Mouse (Mus musculus) erythroblast, embryonic 14.5 days (primary cell): ENCODE results near the gene Crb3. TPM values are rescaled to one million over a fixed set of nuclear protein-coding genes. Genes with fewer than 3 reads are reported as not detected.
"Not testable (repeated sequence)": the region's sequence is repeated elsewhere in the genome, so short reads cannot be mapped to it uniquely, and the experiment has no call there.

ENCODE experiments used
- H3K27me3 ChIP-seq: 2 replicates; pipeline ENCODE4 v1.6.1; 2012; ENCODE audit warnings: inconsistent platforms; ENCODE audit not compliant: control insufficient read depth
- H3K36me3 ChIP-seq: 2 replicates; pipeline ENCODE4 v1.6.1; 2012; ENCODE audit warnings: mild to moderate bottlenecking, inconsistent platforms; ENCODE audit not compliant: control insufficient read depth
- H3K4me1 ChIP-seq: 2 replicates; pipeline ENCODE4 v1.6.1; 2012; ENCODE audit warnings: inconsistent platforms; ENCODE audit not compliant: control insufficient read depth
- H3K4me3 ChIP-seq: replicated peaks from 2 replicates; pipeline ENCODE3; 2012; ENCODE audit warnings: moderate library complexity, mild to moderate bottlenecking, inconsistent platforms
- H3K9me3 ChIP-seq: 2 replicates; pipeline ENCODE4 v1.6.1; 2012; ENCODE audit warnings: low read length, inconsistent platforms, mixed read lengths; ENCODE audit not compliant: control insufficient read depth
- GATA1 ChIP-seq: IDR thresholded peaks from 2 replicates; pipeline ENCODE4 v1.6.1; 2012; ENCODE audit warnings: low read length, inconsistent platforms, mixed read lengths
- TAL1 ChIP-seq: IDR thresholded peaks from 3 replicates; pipeline ENCODE4 v1.6.1; 2012; ENCODE audit warnings: low read length, inconsistent platforms, mixed read lengths
- polyA plus RNA-seq: library from polyadenylated mRNA; stranded (reverse); fragments of >175 nt; gene quantifications from 2 replicates; pipeline ENCODE4 v1.2.3, GENCODE M21; 2012

Crb3 gene
- polyA plus RNA-seq, 1 experiment = 0.05 TPM

DNA sequence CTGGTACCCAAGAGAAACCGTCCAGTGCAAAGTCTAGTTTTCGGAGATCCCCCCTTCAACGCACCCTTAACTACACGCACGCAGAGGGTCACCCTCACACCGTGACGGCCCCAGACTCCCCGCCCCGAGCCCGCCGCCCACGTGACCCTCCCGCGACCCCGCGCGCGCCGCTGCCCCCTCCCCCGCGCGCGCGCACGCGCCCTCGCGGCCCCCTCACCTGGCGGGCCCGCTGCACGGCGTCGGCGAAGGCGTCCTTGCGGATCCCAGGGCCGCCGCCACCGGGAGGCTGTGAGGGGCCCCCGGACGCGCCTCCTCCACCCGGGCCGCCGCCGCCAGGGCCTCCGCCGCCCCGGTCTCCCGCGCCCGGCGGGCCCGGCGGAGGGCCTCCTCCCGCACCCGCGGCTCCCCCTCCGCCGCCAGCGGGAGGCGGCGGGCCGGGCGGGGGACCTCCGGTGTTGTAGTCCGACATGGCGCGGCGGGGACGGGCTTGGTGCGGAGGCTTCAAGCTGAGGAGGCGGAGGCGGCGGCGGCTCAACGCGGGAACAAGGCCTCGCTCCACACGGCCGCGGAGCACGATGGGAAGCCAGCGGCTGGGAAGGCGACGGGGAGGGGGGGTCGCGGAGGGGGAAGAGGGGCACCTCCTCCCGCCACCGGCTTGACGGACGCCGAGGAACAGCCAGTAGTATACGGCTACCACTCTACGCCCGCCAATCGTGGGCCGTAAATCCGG lies 27.8 kb upstream of the Crb3 start, which contains the start of gene Khsrp:
Gene Khsrp (minus strand): TSS at position 592 of the 730 bp plus-strand sequence.
- Histone ChIP-seq H3K9me3 (no peaks in the 10 kb centered on the region), H3K4me3 (peak within 1 kb of the TSS; percentile 77), H3K27me3 (0 out of 2 replicates have a peak, but pooled peaks cover 2% of the 10 kb centered on the region), H3K36me3 (peaks cover 36% of the 10 kb centered on the region), H3K4me1 (peaks cover 58% of the 10 kb centered on the region)
- TF ChIP-seq GATA1 (no peak), TAL1 (no peak)

DNA sequence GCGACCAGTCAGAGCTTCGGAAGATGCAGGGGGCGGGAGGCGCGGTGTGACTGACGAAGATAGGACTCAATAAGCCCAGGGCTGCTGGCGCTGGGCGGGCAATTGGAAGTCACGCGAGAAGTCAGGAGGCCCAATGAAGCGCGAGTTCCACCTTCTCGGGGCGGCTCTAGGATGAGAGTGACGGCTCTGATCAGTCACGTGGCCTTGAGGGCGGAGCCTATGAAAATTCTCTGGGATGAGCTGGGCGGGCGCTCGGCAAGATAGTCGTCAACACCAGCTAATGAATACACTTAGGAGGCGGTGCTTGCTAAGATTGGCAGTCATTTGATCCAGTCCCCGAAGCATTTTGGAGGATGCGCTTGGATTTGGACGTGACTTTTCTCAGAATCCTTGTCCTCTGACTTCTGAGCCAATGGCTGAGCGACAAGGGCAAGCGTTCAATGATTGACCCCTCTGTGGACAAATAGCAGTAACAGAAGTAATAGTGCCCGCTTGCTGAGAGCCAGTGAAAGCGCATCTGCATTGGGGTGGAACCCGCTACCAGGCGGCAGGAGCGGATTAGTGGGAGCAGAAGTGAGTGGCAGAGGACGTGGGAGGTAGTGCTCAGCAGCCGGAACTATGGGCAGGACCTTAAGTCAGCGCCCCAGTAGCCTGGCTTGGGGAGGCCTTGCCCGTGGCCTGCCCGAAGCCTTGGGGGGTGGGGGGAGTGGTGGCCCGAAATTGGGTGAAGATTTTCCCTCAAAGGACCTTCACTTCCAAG lies 27.1 kb upstream of the Crb3 start:
- TF ChIP-seq GATA1 (no peak), TAL1 (0 out of 3 replicates have a peak, but pooled peaks have one; percentile 12)
- 0 out of 2 replicates have a peak, but pooled peaks cover 2% of the 10 kb centered on the region for H3K27me3 ChIP-seq
- H3K4me1 ChIP-seq = peaks cover 51% of the 10 kb centered on the region
- H3K36me3 ChIP-seq = peaks cover 29% of the 10 kb centered on the region
- H3K9me3 ChIP-seq = no peaks in the 10 kb centered on the region
- H3K4me3 ChIP-seq = peak overlapping the region; percentile 77

DNA sequence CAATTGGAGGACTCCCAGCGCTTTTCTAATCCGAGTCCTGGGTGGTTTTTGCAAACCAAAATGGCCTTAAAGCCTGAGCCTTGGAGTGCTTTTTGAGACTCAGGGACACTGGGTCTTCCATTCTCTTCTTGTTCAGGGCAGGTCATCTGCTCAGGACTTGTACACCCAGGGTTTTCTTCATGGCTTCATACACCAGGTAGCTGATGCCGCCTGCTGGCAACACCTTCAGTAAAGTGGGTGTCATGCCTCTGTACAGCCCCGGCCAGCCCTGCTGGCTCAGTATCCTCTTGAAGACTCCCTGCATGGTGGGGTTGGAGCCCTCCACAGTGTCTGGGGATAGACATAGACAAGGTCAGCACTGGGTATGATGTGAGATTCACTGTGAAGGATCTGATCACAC lies 26.1 kb upstream of the Crb3 start:
- Histone ChIP-seq H3K9me3 (no peaks in the 10 kb centered on the region), H3K27me3 (peaks cover 5% of the 10 kb centered on the region), H3K36me3 (peaks cover 19% of the 10 kb centered on the region), H3K4me3 (peak overlapping the region; percentile 77), H3K4me1 (peaks cover 41% of the 10 kb centered on the region)
- no peak for TF ChIP-seq GATA1
- no peak for TF ChIP-seq TAL1

DNA sequence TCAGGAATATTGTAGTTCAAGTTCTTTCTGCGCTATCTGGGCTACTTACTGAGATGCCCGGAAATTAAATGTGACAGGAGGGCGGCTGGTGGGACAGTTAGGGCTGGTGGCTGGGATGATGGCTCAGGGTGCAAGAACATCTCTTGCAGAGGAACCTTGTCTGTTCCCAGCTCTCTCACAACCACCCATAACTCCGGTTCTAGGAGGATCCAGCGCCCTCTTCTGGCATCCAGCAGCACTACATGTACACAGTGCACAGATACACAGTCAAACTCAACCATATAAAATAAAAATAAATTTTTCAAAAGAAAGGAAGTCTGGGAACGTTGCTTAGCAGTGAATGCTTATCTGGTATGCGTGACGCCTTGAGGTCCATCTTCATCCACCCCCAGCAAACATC lies 19.9 kb upstream of the Crb3 start:
- peaks cover 28% of the 10 kb centered on the region for H3K27me3 ChIP-seq
- H3K4me3 ChIP-seq = no peak overlapping the region
- no peaks in the 10 kb centered on the region for H3K36me3 ChIP-seq
- H3K4me1 ChIP-seq = peaks cover 5% of the 10 kb centered on the region
- H3K9me3 ChIP-seq = peaks cover 3% of the 10 kb centered on the region; the same call in 1 of the 2 replicates
- no peak for TF ChIP-seq TAL1

DNA sequence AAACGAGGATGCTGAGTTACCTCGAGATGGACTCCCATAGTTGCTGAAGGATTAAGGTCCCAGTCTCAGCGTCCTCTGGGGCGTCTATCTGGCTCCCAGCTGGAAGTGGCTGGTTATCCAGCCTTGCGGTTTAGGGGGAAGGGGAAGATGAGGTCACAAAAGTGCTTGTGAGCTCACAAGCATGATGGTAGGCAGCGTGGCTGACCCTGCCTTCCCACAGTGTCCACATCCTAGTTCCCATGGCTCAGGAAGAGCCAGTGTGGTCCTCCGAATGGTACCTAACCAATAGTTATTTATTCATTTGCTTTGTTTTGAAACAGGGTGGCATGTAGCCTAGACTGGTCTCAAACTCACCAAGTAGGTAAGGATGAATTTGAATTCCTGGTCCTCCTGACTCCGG lies 17.4 kb upstream of the Crb3 start, which contains the start of gene Slc25a41:
Gene Slc25a41 (minus strand): TSS at position 101 of the 400 bp plus-strand sequence.
- Histone ChIP-seq H3K4me3 (no peak within 1 kb of the TSS), H3K36me3 (no peaks in the 10 kb centered on the region; the same call in 1 of the 2 replicates), H3K4me1 (peaks cover 5% of the 10 kb centered on the region), H3K27me3 (peaks cover 26% of the 10 kb centered on the region), H3K9me3 (peaks cover 3% of the 10 kb centered on the region; the same call in 1 of the 2 replicates)
- TF ChIP-seq TAL1 (no peak), GATA1 (no peak)

DNA sequence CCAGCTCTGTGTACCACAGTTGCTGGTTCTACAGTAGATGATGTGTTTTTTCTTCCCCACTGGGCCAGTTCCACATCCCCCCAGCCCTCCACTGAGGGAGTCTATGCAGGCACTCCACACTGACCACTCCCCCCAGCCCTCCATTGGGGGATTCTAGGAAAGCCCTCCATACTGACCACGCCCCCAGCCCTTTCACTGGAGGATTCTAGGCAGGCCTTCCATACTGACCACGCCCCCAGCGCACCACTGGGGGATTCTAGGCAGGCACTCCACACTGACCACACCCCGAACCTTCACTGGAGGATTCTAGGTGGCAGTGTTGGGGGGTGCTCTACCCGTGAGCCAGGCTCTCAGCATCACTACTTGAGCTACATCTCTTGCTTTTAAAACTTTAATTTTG lies 11.5 kb upstream of the Crb3 start:
- H3K4me1 ChIP-seq = peaks cover 4% of the 10 kb centered on the region; the same call in 1 of the 2 replicates
- no peaks in the 10 kb centered on the region for H3K9me3 ChIP-seq
- no peaks in the 10 kb centered on the region; the same call in 1 of the 2 replicates for H3K27me3 ChIP-seq

DNA sequence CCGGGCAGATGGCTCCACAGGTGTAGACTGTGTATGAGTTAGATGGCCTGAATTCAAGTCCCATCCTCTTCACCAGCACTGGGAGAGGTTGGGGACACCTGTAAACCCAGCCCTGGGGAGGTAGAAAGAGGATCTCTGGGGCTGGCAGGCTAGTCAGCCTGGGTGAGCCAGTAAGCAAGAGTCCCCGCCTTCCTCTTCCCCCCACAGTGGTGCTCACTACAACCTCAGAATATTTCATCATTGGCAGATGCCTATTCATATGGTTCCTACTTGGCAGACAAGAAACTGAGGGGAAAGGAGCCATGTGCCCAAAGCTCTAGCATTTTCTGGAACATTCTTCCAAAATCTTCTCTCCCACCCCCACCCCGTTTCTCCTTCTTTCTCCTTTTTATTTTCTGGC lies 10.1 kb upstream of the Crb3 start:
- Histone ChIP-seq H3K4me1 (peaks cover 4% of the 10 kb centered on the region; the same call in 1 of the 2 replicates), H3K36me3 (peaks cover 9% of the 10 kb centered on the region; the same call in 1 of the 2 replicates), H3K4me3 (no peak overlapping the region), H3K9me3 (no peaks in the 10 kb centered on the region), H3K27me3 (no peaks in the 10 kb centered on the region)
- no peak for TF ChIP-seq TAL1
- TF ChIP-seq GATA1 = no peak

More for the DNA sequence above, 11.5 kb upstream of the Crb3 start:
- TF ChIP-seq GATA1 (no peak), TAL1 (no peak)
- Histone ChIP-seq H3K36me3 (peaks cover 2% of the 10 kb centered on the region; the same call in 1 of the 2 replicates), H3K4me3 (no peak overlapping the region)

DNA sequence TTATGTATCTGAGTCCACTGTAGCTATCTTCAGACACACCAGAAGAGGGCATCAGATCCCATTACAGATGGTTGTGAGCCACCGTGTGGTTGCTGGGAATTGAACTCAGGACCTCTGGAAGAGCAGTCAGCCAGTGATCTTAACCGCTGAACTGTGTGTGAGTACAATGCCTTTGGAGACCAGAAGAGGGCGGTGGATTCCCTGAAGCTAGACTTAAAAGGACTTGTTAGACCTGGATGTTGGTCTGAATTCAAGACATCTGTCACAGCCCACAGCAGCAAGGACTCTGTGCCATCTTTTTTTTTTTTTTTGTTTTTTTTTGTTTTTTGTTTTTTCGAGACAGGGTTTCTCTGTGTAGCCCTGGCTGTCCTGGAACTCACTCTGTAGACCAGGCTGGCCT lies 7.2 kb upstream of the Crb3 start:
- H3K4me3 ChIP-seq, H3K9me3 ChIP-seq, H3K4me1 ChIP-seq, H3K27me3 ChIP-seq: not testable (repeated sequence)
- peaks cover 12% of the 10 kb centered on the region; the same call in 1 of the 2 replicates for H3K36me3 ChIP-seq

DNA sequence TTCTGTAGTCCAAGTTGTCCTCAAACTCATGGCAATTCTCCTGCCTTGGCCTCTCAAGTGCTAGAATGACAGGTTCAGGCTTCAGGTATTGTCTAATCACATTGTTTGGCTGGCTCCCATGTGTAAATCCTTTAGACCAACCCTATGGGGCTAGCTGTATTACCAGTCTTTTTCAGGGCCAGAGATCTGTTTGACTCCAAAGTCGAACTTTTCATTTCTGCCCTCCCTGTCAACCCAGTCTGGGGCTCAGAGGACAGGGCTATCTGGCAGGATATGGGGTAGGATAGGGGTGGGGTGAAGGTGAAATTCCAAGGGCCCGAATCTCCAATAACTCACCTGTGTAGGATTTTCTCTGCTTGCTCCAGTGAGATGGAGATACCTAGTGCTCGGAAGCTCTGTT lies 2.7 kb upstream of the Crb3 start:
- Histone ChIP-seq H3K27me3 (peaks cover 37% of the 10 kb centered on the region), H3K9me3 (no peaks in the 10 kb centered on the region), H3K4me1 (peaks cover 20% of the 10 kb centered on the region), H3K4me3 (no peak overlapping the region), H3K36me3 (peaks cover 10% of the 10 kb centered on the region; the same call in 1 of the 2 replicates)
- TF ChIP-seq GATA1 (no peak), TAL1 (no peak)
